Mouse (Mus musculus) monocyte, adult 2 months (primary cell): Measurements from ENCODE around the gene Zfp366.

Source experiments
- DNase-seq, 2 experiments: peaks; one replicate each; pipeline ENCODE4 v3.0.0; 2022; ENCODE audit warnings: low spot score in 2 of 2, low read depth in 1 of 2

Gene Zfp366

DNA sequence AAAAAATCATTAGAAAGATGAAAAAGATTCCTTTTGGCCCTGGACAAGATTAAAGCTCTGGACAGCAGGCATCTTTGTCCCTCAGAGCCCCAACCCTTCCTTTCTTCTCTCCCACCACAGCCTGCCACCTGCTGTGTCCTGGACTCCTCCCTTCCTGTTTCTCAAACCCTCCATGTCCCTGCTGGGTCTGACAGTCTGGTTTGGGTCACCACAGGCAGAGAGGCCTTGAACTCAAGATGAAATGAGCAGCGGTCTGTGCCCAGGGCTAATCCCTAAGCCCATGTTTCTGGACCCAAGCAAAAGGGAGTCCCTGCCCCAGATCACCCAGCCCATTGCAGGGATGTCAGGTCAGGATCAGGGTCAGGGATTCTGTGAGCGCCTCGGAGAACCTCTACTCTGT is 60.3 kb downstream of the Zfp366 start:
- DNase-seq = no peak

- DNase-seq = no peak
Measured at GRCm38 (mm10) chr13:99245916-99246460, 61.4 kb downstream of the Zfp366 start.

DNA sequence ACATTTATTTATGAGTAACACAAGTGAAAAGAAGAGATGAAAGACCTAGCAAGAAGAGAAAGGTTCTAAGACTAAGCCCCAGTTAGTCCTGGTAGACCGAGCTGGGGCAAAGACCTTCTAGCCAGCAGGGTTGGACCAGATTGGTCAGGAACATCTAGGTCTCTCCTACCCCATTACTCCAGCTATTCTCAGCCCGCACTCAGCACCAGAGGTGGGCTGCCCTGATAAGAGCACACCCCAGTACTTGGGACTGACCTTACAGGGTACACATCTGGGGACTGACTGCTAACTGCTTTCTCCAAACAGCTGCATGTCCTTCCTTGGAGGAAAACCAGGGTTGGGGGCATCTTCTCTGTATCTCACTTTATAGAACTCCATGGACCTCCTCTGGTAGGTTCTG is 66.2 kb downstream of the Zfp366 start:
- no peak for DNase-seq

GRCm38 (mm10) chr13:99254215-99254614 is 69.6 kb downstream of the Zfp366 start:
- no peak for DNase-seq

GRCm38 (mm10) chr13:99254781-99255180 is 70.2 kb downstream of the Zfp366 start:
- DNase-seq = no peak

GRCm38 (mm10) chr13:99256916-99257315 is 72.3 kb downstream of the Zfp366 start:
- DNase-seq = no peak

DNA sequence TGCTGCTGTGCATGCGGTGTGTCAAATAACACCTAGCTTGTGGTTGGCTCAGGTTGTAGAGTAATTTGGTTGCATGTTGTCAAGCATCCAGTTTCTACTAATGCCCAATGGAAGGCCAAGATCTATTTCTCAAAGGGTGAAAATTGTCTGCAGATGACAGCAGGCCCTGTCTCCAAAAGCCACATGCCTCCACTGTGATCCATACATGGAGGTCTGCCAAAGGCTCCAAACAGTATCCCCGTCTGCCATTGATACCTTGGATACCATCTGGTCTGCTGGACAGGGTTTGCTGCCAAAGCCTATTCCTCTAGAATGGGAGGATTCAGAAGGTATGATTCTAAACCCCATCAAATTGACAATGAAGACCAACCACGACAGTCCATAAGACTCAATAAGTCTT is 74.1 kb downstream of the Zfp366 start:
- DNase-seq = no peak

GRCm38 (mm10) chr13:99259502-99260174 is 75.0 kb downstream of the Zfp366 start:
- DNase-seq = no peak

DNA sequence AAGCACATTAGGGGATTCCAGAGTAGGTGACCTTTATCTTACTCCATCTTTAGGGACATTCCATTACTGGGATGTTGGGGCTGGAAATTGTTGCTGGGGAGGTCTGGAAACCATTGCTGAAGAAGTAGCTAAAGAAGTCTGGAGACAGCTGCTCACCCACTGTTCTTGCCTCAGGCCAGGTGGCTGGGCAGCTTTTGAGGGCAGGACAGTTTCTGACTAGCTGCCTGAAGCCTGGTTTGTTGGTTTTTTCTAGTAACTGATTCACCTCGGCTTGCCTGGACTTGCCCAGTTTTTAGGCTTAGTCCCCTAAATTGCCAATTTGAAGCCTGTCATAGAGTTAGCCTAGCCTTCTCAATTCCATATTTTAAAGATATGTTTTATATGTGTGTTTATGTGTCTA is 77.8 kb downstream of the Zfp366 start:
- DNase-seq = no peak

DNA sequence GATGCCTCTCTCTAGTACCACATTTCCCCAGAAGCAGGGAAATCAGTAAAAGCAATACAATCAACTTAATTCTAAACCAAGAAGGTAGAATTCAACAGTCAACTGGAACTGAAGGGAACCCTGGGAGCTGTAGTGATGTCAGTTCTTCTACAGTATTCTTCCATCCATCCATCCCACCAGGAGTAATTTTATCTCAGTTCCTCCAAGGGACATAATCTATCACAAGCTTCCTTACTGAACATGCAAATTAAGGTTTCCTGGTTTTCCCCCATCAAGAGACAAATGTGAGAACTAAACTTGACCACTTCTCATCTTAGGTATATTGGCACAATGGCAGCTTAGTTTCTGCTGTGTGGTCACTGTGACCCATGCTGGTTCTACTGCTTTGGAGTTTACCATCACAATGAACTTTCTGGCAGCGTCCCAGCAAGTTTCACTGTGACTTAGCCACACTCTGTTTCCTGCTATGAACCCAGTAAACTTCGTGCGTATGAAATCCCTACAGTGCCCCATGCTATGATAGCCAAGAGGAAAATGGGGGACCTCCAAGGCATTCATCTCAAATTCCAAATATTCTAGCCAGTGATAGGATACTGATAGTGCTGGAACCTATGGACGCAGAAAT is 78.6 kb downstream of the Zfp366 start:
- no peak for DNase-seq

GRCm38 (mm10) chr13:99264483-99264882 is 79.9 kb downstream of the Zfp366 start:
- DNase-seq = no peak

- DNase-seq = no peak
Measured at GRCm38 (mm10) chr13:99272046-99272445, 87.4 kb downstream of the Zfp366 start.

GRCm38 (mm10) chr13:99277521-99277920 is 92.9 kb downstream of the Zfp366 start:
- no peak for DNase-seq

DNA sequence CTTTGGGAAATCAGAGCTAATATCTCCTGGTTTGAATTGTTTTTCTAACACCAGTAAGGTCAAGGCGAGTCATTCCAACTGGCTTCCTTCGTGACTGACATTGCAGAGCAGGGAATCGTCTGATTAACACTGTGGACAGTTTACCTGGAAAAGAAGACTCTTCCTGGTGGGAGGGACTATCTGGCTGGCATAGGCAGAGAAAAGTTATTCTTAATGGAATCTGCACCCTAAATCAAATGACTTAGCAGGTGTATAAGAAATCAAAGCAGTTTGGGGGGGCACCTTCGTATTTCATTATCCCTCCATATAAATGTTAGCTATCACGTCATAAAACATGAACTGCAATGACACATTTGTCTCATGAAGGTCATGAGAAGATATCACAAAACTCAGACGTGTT is 93.9 kb downstream of the Zfp366 start:
- no peak for DNase-seq

DNA sequence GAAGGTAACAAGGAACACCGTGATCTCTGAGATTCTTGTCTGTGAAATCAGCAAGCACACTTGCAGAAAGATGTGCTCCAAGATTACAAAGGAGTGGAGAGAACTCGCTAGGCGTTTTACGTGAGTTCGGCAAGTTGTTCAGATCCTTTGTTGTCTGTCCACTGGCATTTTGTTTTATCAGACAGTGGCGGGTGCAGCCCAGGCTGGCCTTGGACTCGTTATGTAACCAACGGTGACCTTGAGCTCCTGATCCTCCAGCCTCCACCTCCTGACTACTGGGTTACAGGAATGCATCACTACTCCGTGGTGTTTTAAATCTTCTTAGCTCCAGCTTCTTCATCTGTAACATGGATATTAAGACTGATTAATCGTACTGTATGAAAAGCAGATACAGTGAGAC is 94.7 kb downstream of the Zfp366 start:
- DNase-seq = no peak

- no peak for DNase-seq
Measured at GRCm38 (mm10) chr13:99282961-99283360, 98.3 kb downstream of the Zfp366 start.

DNA sequence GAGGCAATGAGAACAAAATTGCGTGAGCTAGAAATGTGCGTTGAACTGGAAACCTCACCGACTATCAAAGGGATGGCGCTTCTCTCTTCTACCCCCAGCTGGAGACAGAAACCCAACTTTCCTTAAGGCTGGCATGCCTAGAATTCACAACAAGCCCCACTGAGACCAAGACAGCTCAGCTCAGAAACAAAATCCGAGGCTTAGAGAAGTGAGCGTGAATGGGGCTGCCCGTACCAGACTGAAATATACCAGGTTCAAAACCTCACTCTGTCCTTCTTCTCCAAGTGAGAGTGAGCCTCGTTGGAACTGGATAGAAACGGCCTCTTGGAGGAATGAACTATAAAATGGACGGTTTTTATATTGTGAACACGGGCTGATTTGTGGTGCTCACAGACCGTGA is 99.3 kb downstream of the Zfp366 start:
- DNase-seq = no peak

DNA sequence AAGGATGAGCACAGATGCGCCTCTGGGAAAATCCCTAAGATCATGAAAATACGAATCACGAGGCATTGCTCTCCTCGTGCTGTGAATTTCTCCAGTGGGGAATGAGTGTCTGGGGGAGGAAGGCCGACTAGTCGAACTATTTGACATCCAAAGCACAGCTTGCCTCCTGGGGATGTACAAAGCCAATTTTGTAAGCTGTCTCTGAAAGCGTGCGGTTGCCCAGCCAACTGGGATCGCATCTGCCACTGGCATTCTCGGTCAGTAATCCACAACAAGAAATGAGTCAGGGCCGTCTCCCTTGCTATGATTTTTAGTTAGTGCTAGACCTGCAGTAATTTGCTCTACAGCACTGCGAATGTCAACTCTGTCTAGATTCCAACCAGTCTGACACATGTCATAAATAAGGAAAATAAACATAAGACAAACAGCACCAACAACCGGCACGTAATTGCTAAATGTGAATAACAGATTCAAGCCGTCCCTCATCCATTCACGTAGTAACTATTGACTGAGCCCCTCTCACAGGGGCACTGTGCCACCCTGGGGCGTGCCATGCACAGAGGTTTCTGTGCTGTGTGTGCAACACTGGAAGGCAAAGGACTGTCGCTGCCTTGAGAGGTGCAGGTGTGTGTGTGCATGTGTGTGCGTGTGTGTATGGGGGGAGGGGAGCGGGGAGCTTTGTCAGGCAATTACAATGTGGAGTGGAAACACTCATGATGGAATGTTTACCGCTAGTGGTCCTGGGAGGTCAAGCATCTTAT is 100.0 kb downstream of the Zfp366 start:
- DNase-seq = no peak

GRCm38 (mm10) chr13:99285241-99285640 is 100.6 kb downstream of the Zfp366 start:
- DNase-seq = no peak

- DNase-seq = peak in 1 of 2 experiments; percentile 19
Measured at GRCm38 (mm10) chr13:99287207-99287606, 102.6 kb downstream of the Zfp366 start.

DNA sequence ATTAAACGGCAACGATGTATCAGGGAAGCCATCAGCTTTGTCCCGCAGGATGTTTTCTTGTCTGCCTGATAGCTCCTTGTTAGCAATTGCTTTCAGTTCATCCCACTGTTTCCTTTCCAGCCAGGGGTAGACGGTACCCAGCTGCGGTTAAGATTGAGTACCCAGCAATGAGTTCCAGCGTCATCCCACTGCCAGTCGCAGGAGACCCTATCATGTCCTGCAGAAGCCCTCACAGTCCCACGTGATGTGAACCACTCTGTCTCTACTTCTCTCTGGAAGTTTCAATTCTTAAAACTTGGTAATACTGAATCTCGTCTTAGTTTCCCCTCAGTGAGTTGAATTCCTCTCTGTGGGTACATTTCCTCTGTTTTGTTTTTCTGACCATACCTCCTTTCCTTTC is 103.2 kb downstream of the Zfp366 start:
- peak; percentile 9 to 10 for DNase-seq

GRCm38 (mm10) chr13:99290766-99291165 is 106.1 kb downstream of the Zfp366 start:
- no peak for DNase-seq
